Mouse (Mus musculus) WW6 (cell line): Measurements from ENCODE around the gene Nckap5.

Experiments
- DNase-seq: peaks from one replicate; pipeline ENCODE4 v3.0.0-alpha.2; 2013; ENCODE audit warnings: low read depth, low spot score

Nckap5 gene

GRCm38 (mm10) chr1:126700978-126701320 is 129.7 kb downstream of the Nckap5 start:
- DNase-seq, result no peak

GRCm38 (mm10) chr1:126700063-126700977 is 130.3 kb downstream of the Nckap5 start:
- no peak for DNase-seq

GRCm38 (mm10) chr1:126693585-126693984 is 137.0 kb downstream of the Nckap5 start:
- DNase-seq, result no peak

- DNase-seq, result no peak
Observed at GRCm38 (mm10) chr1:126688593-126688992, 142.0 kb downstream of the Nckap5 start.

- DNase-seq, result no peak
Observed at GRCm38 (mm10) chr1:126686678-126687077, 143.9 kb downstream of the Nckap5 start.

GRCm38 (mm10) chr1:126683621-126684445 is 146.8 kb downstream of the Nckap5 start:
- no peak for DNase-seq

- DNase-seq, result no peak
Observed at GRCm38 (mm10) chr1:126681773-126682172, 148.8 kb downstream of the Nckap5 start.

GRCm38 (mm10) chr1:126679348-126679747 is 151.3 kb downstream of the Nckap5 start:
- DNase-seq, result no peak

- no peak for DNase-seq
Observed at GRCm38 (mm10) chr1:126677280-126677679, 153.3 kb downstream of the Nckap5 start.

GRCm38 (mm10) chr1:126676769-126677168 is 153.8 kb downstream of the Nckap5 start:
- no peak for DNase-seq

- DNase-seq, result no peak
Observed at GRCm38 (mm10) chr1:126675142-126675541, 155.5 kb downstream of the Nckap5 start.

GRCm38 (mm10) chr1:126673238-126673637 is 157.4 kb downstream of the Nckap5 start:
- no peak for DNase-seq

GRCm38 (mm10) chr1:126670507-126670906 is 160.1 kb downstream of the Nckap5 start:
- no peak for DNase-seq

GRCm38 (mm10) chr1:126660098-126660999 is 170.2 kb downstream of the Nckap5 start:
- DNase-seq, result no peak

GRCm38 (mm10) chr1:126658731-126659130 is 171.9 kb downstream of the Nckap5 start:
- DNase-seq, result no peak

- DNase-seq, result no peak
Observed at GRCm38 (mm10) chr1:126656246-126656645, 174.4 kb downstream of the Nckap5 start.

- no peak for DNase-seq
Observed at GRCm38 (mm10) chr1:126652085-126652484, 178.5 kb downstream of the Nckap5 start.

GRCm38 (mm10) chr1:126650806-126651205 is 179.8 kb downstream of the Nckap5 start:
- DNase-seq, result no peak

GRCm38 (mm10) chr1:126642751-126643150 is 187.8 kb downstream of the Nckap5 start:
- no peak for DNase-seq

- DNase-seq, result no peak
Observed at GRCm38 (mm10) chr1:126639463-126639862, 191.1 kb downstream of the Nckap5 start.

GRCm38 (mm10) chr1:126637515-126637914 is 193.1 kb downstream of the Nckap5 start:
- no peak for DNase-seq

- no peak for DNase-seq
Observed at GRCm38 (mm10) chr1:126626206-126626605, 204.4 kb downstream of the Nckap5 start.
